Mouse (Mus musculus) forelimb bud, embryonic 11.5 days (tissue): ENCODE measurements around the gene Bbx.

Source experiments
- DNase-seq: peaks from one replicate; pipeline ENCODE4 v3.0.0-alpha.2; 2012; ENCODE audit warnings: low read depth, low spot score

The Bbx gene

DNA sequence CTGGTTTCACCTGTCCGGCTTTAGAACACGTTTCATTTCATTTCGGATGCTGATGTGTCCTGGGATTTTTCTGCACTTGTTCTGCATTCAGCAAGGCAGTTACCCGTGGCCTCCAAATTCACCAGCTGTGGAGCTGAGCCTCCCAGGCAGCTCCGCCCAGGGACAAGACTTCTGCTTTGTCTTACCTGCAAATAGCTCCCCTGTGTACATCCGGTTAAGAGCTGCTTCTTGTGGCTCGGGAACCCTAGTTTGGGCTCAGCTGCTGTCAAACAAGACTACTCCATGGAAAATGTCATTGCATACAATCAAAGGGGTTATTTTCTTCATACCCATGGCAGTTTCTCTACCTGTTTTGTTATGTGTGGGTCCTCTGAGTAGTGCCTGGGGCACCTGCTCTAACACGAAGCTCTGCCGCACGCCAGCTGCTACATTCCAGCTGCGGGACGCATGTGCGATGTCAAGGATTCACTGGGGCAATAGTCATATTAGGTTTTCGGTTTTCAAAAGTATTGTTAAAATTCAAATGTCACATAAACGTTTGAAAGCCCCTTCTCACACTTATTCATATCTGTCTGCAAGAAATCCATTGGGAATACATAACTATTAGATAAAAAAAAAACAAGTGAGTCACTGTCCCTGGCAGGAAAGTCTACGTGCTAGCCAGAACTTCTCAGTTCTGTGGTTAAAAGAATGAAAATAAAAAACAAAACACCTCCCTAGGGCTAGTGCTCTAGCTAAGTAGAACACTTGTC lies 264.8 kb downstream of the Bbx start:
- DNase-seq = no peak

DNA sequence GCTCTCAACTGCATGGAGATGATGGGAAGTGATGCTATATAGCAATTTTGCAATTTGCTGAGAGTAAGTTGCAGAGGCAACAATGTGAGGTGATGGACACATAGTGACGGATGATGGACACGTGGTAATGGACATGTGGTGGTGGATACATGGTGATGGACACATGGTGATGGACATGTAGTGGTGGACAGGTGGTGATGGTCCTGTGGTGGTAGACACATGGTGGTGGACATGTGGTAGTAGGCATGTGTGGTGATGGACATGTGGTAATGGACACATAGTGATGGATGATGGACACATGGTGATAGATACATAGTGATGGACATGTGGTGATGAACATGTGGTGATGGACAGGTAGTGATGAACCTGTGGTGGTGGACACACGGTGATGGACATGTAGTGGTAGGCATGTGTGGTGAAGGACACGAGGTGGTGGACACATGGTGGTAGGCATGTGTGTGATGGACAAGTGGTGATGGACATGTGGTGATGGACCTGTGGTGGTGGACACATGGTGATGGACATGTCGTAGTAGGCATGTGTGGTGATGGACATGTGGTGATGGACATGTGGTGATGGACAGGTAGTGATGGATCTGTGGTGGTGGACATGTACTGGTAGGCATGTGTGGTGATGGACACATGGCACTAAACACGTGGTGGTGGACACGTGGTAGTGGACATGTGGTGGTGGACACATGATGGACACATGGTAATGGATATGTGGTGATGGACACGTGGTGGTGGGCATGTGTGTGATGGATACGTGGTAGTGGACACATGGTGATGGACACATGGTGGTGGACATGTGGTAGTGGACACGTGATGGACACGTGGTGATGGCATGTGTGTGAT lies 271.5 kb downstream of the Bbx start:
- DNase-seq = no peak

DNA sequence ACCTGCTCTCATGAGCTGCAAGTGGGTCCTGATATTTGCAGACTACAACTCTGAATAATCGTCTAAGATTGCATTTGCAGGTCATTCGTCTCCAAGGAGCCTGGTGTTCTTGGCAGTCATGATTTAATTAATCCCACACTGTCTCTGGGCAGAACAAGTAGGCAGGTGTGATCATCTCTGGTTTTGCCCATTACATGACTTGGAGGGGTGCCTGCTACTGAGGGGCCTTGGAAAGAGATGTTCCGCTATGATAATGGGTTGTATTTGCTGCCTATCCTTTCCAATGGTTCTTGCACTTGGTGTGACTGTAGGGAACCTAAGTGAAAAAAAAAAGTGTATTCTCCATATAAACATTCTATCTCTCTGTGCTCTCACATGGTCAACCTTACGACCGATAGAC lies 273.6 kb downstream of the Bbx start:
- DNase-seq = no peak

DNA sequence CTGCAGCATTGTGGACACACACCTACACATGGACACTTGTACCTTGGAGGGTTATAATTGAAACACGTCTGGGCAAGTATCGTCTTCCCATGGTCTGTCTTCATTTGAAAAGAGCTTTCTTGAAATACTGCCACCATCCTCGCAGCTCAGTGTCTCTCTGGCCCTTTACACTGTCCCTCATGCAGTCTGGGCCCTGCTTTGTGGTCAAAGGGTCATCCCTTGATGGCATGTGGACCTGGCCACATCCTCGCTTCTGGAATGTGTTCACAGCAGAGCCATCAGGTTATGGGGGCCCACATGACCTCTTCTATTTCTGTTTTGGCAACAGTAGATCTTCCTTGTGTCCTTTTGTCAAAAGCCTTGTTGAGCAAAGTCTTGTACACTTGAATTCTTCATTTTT lies 282.6 kb downstream of the Bbx start:
- no peak for DNase-seq

DNA sequence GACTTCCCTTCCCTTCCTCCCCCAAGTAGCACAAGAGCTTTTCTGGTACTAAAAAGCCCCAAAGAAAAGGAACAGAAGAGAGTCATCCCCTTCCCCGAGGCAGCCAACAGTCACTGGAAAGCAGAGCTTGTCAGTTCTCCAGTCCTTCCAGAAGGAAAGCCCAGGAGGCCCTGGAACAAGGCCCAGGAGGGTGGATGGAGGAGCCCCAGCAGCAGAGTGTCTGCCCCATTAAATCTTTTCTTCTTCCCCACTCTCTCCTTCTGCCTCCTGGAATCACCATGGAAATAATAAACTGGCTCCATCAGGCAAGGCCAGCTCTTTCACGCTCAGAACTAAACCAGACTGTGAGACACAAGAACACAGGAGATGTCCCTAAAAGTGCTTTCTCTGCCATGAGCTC lies 284.3 kb downstream of the Bbx start:
- no peak for DNase-seq
